Mouse (Mus musculus): Measurements from ENCODE around the gene Tenm4.

- TF ChIP-seq JUND (IDR thresholded peaks at IDR 0.05; ENCODE audit: low read depth, low read length), result no peak
- no peak for TF ChIP-seq ZMIZ1 (IDR thresholded peaks at IDR 0.05; ENCODE audit: low read depth, low read length)
- TF ChIP-seq MEF2A (IDR thresholded peaks at IDR 0.05; ENCODE audit: extremely low read depth, insufficient replicate concordance, low read depth, low read length, poor library complexity, severe bottlenecking), result no peak
- no peak for TF ChIP-seq POLR2A (IDR thresholded peaks at IDR 0.05; ENCODE audit: control insufficient read depth in 1 of 2, insufficient read depth in 1 of 2, low read depth in 1 of 2, low read length in 2 of 2, poor library complexity in 1 of 2)
- TF ChIP-seq USF1 (IDR thresholded peaks at IDR 0.05; ENCODE audit: low read depth, low read length), result no peak
- no peak for TF ChIP-seq CTCF (IDR thresholded peaks at IDR 0.05 in 2 of 3, conservative IDR thresholded peaks at IDR 0.05 in 1 of 3; ENCODE audit: control insufficient read depth in 1 of 3, insufficient read depth in 1 of 3, low read depth in 2 of 3, low read length in 3 of 3, poor library complexity in 1 of 3, severe bottlenecking in 1 of 3)
- no peak for TF ChIP-seq KAT2A (conservative IDR thresholded peaks at IDR 0.05; ENCODE audit: low read depth, low read length)
- TF ChIP-seq MAFK (IDR thresholded peaks at IDR 0.05; ENCODE audit: borderline replicate concordance, low read depth, low read length), result no peak
- TF ChIP-seq SMC3 (IDR thresholded peaks at IDR 0.05; ENCODE audit: low read depth, low read length), result no peak
- TF ChIP-seq TAL1 (IDR thresholded peaks at IDR 0.05; ENCODE audit: low read length), result no peak
- TF ChIP-seq EP300 (IDR thresholded peaks at IDR 0.05; ENCODE audit: low read depth in 1 of 2, low read length in 2 of 2), result no peak
- TF ChIP-seq ELF1 (IDR thresholded peaks at IDR 0.05; ENCODE audit: low read depth, low read length), result no peak
Measured at GRCm38 (mm10) chr7:96826672-96827071, 655.6 kb downstream of the Tenm4 start.
